Mouse (Mus musculus): ENCODE data around the gene Mfrp.
"Not testable (repeated sequence)": the region's sequence is repeated elsewhere in the genome, so short reads cannot be mapped to it uniquely, and the experiment has no call there.

The Mfrp gene

DNA sequence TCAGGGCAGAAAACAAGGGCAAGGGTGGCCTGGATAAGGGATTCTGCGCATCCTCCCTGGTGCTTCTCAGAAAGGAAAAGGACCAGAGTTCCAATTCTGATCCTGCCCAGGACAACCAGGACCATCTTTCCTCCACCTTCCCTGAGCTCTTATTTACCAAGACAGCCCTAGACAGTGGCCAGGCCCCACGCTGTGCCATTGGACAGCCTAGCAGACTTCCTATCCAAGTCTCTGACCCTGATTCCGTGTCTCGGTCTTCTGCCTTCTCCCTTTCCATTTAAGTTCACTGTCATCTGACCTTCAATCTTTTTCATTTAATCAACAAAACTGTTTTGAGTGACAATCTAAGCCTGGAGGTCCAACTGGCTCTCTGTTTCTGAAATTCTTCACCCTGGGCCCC is 5.1 kb downstream of the Mfrp start:
- no peak for DNase-seq

DNA sequence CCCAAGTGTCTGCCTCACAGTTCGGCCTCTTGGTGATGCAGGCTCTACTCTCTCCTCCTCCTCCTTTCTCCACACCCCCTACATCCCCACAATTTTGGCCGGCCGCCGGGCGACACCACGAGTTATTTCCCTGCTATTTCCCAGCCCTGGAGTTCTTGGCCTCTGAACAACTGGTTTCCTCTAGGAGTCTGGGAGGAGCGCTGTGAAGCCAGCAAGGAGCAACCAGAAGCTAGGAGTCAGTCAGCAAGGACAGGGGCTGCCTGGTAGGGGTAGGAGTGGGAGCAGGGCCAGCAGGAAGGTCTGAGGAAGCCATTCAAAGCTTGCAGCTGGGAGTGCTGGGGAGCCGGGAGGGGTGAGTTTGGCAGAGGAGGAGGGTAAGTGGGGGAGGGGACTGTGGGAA is 5.6 kb downstream of the Mfrp start, which contains the start of gene C1qtnf5:
TSS of gene C1qtnf5 (plus strand) at position 136 of the 400 bp plus-strand sequence.
- DNase-seq, result no peak

DNA sequence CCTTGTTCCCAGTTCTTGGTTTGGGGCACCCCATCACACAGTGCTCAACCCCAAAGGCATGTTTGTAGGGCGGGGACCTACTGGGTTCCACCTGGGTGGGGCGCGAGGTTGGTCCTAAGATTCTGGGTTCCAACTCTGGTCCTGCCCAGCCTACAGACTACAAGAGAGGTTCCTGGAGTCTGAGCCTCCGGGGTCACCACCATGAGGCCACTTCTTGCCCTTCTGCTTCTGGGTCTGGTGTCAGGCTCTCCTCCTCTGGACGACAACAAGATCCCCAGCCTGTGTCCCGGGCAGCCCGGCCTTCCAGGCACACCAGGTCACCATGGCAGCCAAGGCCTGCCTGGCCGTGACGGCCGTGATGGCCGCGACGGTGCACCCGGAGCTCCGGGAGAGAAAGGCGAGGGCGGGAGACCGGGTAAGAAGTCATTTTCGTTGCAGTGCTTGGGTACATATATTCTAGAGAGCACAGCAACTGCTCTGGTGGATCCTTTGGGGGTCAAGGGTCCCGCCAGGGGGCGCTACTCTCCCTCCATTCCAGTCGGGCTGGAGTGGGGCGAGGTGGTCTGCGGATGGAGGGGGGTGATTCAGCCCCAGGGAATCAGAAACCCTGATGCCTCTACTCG is 6.1 kb downstream of the Mfrp start:
- DNase-seq, result no peak

DNA sequence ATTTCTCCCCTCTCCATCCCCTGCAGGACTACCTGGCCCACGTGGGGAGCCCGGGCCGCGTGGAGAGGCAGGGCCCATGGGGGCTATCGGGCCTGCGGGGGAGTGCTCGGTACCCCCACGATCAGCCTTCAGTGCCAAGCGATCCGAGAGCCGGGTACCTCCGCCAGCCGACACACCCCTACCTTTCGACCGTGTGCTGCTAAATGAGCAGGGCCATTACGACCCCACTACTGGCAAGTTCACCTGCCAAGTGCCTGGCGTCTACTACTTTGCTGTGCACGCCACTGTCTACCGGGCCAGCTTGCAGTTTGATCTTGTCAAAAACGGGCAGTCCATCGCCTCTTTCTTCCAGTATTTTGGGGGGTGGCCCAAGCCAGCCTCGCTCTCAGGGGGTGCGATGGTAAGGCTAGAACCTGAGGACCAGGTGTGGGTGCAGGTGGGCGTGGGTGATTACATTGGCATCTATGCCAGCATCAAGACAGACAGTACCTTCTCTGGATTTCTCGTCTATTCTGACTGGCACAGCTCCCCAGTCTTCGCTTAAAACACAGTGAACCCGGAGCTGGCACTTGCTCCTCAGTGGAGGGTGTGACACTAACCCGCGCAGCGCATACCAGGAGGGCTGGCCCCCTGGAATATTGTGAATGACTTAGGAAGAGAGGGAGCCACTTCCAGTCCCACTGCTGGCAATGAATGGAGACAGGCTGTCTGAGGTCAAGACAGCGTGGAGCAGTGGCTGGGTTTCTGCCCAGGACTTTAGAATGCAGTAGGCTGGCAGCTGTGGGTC is 6.9 kb downstream of the Mfrp start:
- DNase-seq, result no peak

DNA sequence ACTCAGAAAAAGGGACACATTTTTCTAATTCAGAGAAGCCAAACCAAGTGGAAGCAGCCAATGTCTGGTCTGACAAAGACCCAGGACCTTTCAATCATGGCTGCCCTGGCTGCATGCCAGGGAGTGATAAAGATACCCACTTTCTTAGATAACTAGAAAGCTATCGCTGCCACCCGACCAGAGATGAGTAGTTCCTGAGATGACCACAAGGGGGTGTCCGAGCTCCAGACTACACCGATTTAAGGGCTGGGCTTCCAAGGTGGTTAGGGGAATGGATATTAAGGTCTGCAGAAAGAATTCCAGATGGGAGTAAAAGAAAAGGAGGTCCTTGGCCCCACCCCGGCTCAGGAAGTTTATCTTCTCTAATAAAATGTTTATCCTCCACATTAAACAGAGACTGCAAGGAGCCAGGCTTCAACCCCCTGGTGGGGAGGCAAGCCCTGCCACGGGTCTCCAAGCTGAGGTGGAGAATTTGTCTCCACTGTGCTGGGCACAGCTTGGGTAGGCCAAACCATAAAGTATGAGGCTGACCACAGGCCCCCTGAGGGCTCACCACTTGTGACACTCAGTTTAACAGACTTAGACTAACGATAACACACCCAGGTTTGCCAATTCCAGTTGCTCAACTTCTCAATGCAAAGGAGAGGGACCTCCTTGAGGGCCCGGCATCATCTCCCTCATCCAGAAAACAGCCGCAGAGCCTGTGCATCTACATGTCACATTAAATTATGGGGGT is 8.0 kb downstream of the Mfrp start:
- peak; percentile 85 to 86 for DNase-seq

DNA sequence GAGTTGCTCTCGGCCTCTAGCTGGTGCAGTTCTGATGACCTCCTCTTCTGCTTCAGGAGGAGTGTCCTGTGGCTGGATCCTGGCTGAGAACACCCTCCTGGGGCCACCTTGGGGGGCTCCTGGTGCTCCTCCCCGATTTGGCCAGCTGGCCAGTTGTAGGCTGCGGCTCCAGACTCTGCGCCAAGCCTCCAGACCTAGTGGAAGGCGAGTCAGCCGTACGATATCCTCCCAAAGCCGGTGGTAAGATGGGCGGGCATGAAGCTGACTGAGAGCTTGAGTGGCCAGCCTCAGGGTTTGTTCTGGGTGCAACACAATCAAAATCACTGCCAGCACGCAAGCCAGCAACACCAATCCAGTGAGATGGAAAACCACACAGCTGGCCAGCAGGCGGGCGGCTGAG is 10.4 kb downstream of the Mfrp start:
- not testable (repeated sequence) for DNase-seq

DNA sequence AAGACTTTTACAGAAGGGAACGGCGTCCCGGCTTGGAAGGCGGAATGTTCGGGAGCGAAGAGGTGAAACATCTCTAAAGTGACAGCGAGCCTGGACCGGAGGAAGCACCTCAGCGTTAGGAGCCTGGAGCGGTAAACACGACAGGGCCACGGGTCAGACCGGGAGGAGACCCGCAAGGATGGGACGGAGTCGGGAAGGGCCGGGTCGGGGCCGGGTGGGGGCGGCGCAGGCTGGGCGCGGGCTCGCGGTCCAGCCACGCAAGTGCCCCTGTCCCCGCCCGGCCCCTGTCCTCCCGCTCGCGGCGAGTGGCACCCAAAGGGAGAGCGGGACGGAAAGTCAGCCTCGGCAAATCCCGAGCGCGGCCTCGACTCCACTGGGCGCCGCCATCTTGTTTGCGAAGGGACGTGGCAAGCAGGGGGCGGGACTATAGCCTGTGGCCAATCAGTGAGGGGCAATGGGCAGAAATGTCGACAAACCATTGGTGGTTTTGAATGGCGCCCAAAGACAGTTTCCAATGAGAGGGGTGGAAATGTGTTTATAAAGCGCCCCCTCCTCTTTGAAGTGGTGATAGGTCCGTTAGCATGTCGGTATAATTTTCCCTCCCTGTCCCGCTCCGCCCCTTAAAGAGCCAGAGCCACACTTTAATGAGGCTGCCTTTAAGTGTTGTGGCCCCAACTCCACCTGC is 11.7 kb downstream of the Mfrp start, which contains the start of the genes Gm49380 and Rnf26:
TSS of gene Gm49380 (minus strand) at position 396 of the 685 bp plus-strand sequence.
TSS of gene Rnf26 (minus strand) at position 413 of the 685 bp plus-strand sequence.
- peak; percentile 92 to 94 for DNase-seq

DNA sequence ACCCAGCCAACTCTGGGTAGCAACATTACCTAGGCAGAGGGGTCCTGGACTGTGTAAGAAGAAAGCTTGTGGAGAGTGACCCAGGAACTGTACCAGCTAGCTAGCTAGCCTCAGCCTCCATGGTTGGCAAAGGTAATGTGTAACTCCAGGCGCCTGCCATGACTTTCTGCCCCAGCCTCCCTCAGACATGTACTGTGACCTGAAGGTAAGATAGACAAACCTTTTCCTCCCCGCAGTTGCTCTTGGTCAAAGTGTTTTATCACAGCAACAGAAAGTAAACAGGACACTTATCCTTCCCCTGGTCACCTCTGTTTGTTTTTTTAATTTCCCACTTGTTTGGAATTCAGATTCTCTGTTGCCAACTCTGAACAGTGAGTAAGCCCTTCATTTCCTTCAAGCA is 12.9 kb downstream of the Mfrp start:
- DNase-seq, result no peak

DNA sequence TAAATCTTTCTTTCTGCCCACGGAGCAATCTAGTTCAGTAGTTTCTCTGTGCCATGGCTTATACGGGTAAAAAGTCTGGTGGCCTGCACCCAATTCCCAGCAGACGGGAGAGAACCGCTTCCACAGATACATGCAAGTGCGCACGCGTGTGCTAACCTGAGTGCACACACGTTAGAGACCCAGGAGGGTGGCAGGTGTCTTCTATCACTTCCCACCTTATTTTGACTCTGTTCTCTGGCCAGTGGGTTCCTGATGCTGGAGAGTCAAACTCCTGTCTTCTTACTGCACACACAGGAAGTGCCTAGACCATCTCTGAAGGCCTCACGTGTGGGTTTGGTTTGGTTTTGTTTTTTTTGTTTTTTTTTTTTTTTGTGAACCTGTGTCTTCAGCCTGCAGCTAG is 14.1 kb downstream of the Mfrp start:
- DNase-seq, result no peak

DNA sequence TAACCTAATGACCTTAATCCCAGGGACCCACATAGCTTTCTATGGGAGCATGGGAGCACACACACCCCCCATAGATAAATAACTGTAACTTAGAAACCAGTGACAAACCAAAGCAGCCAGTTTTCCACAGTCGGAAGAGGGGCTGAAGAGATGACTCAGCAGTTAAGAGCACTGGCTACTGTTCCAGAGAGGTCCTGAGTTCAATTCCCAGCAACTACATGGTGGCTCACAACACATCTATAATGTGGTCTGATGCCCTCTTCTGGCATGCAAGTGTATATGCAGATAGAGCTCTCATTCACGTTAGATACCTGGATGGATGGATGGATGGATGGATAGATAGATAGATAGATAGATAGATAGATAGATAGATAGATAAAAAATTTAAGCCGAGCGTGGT is 14.7 kb downstream of the Mfrp start:
- no peak for DNase-seq

DNA sequence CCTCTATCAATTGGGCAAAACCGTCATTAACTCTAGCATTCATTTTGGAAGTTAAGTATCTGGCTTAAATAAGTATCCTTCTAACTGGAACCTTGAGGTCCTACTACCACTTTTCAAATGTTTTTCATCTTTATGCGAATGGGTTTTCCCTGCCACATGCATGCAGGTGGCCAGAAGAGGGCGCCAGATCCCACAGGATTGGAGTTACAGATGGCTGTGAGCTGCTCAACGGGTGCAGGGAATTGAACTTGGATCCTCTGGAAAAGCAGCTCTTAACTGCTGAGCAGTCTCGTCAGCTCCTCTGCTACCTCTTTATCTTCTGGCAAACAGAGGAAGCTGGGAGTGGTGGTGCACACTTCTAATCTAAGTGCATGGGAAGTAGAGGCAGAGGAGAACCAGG is 17.5 kb downstream of the Mfrp start:
- peak; percentile 70 to 72 for DNase-seq

DNA sequence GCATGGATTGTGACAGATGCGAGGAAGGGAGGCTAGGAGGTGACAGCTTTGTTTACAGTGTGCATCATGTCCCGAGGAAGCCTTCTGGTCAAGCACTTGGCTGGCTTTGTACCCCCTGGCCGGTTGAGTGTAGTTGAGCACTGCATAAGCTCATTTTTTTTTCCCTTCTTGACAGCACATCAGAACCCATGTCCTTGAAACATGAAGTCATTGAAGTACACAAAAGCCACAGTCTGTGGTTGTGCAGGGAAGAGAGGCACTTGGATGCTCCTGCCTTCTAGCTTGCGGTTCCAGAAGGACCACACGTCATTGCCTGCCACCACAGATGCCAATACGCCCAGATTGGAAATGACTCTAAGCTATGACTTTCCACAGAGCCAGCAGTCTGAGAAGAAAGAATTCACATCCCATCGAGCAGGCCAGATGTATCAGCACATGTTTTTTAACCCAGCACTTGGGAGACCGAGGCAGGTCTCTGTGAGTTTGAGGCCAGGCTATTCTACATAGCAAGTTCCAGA is 18.5 kb downstream of the Mfrp start:
- DNase-seq, result no peak

DNA sequence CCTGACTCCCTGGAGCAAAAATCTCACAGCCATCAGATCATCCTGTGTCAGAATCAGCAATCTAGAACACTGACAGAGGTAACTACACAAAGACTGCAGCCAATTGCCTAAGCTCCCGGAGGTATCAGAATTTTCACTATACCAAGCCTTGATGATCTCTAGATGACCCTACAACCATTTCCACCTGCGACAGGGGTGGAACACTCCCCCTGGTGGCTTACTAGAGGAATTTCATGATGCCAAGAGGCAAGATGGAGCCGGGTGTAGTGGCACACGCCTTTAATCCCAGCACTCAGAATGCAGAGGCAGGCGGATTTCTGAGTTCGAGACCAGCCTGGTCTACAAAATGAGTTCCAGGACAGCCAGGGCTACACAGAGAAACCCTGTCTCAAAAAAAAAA is 22.8 kb downstream of the Mfrp start:
- DNase-seq, result peak; percentile 29 to 44

DNA sequence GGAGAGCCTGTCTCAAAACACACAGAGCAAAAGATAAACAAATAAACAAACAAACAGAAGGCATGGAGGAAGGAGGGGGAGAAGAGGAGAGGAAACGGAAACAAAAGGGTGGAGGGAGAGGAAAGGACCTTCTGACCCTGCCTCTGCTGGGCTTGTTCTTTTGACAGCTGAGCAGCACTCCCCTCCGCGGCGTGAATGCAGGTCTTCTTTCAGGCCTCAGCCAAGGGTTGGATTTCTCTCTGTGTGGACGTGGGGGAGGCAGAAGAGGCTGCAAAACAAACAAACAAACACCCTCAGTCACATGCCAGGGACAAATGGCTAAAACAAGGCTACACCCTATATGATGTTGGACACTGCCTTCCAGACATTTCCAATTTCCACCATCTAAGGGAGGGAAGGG is 23.5 kb downstream of the Mfrp start:
- no peak for DNase-seq

DNA sequence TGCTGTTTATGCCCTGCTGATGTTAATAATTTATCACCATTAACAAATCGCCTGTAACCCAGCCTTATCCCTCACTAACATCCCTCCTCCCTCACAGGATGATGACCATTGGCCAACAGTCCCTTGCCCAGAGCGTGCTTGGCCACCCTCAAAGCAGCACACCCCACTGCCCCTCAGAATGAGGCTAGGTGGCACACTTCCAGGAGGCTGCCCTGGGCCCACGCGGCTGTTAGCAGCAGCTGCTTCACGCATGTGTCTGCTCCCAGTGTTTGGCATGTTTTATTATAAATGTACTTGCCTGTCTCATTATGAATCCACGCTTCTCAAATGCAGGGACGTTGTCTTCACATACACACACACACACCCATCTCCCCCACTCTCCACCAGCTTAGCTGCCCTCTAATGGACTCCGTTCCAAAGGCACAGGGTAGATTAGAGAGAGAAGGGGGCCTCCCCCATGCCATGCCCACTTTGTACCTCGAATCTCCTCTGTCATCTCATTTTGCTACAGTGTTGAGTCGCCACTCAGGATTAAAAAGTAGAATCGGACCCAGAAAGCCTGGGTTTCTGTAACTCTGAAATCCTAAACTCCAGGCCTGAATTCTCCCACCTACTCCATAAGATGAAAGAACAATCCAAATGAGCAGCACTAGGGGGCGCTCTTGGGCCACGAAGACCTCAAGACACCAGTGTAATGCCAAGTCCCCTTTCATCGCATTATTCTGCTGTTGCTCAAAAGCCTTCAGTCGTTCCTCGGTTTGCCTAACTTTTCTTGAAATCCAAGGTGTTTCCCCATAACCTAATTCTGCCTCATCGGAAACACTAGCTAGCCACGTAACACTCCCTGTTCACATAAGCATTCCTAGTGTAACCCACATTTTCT is 24.3 kb downstream of the Mfrp start:
- peak; percentile 89 to 90 for DNase-seq

DNA sequence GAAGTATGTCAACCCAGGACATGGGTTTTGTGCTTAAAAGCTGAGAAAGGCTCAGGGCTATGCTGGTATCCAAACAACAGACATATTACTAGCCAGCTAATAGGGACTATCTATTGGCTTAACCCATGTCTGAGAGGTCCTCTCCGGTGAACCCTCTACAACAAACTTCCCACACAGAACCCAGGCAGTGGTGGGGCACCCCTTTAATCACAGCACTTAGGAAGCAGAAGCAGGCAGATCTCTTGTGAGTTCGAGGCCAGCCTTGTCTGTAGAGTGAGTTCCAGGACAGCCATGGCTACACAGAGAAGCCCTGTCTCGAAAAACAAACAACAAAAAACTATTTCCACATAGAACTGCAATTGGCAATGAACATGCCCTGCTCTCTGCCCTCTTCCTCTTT is 25.2 kb downstream of the Mfrp start:
- DNase-seq, result no peak

DNA sequence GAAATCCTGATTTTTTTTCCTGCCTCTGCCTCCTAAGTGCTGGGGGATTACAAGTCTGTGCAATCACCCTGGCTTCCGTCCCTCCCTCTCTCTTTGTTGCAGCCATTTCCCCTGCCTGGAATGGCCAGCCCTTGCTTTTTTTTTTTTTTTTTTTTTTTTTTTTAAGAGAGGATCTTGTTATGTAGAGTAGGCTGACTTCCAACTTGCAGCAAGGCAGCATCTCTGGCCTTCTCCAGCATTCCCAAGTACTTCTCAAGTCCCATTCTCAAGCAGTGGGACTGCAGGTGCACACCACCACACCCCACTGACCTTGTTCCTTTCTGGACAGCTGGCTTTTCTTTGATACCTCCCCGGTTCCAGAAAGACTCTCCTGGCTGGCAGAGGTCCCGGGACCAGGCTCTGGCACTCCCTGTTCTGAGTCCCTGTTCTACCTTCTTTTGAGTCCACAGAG is 25.8 kb downstream of the Mfrp start:
- no peak for DNase-seq

DNA sequence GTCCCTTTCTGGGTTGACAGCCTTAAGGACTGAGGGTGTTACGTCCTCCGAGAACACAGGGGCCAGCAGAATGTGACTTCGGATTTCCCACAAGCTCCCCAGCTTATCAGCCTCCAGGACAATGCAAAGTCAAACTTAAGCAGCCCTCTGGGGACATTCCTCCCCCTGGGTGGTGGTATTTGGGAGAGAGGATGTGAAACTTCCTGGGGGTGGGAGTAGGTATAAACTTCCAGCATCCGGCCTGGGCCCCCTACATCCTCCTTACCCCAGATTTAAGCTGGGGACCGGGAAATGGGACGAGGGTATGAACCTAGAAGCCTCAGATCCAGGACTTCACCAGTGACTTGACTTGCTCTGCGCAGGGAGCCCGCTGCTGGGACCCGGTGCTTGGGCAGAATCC is 28.1 kb downstream of the Mfrp start:
- no peak for DNase-seq

DNA sequence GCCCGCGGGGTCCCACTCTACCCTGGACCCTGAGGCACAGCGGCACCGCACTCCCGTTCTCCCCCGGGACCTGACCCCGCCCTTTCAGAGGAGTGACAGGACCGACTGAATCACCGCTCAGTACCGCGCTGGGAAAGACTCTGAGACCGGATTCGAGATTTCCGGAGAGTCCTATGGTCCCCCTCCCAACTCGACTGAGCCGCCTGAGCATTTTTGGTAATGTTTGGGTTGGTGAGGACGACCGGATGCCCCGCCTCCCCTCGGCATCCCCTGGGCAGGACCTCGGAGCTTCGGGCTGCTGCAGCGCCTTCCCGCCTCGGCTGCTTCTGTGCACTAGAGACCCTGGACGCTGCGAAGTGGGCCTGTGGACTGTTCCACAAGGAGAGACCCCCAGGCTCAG is 28.5 kb downstream of the Mfrp start:
- DNase-seq, result peak; percentile 73 to 76

DNA sequence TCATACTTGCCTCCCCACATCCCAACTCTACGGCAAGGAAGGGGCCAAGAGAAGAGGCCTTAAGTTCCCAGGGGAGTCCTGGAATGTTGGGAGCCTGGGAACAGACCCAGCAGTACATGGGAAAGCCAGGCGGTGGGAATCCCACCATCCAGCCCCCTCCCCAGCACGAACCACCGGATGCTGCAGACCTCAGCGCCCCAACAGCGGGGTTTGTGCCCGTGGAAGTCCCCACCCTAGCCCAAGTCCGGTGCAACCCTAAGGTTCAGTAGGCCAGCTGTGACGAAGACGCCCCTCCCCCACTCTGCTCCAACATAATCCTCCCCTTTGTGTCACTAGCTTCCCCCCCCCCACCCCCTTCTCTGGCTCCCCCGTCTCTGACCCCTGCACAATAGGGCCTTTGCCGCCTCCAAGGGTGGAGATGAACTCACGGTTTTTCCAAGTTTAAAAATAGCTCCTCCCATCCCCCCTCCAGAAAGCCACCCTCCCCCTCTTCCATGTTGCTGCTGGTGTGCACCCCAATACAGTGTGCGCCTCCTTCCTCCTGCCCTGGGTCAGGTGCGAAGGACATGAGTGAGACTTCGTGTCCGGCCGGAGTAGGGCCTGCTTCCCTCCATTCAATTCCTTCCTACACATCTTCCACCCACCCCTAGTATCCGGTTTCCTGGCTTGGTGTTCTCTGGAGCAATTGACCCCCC is 29.2 kb downstream of the Mfrp start:
- peak; percentile 21 to 28 for DNase-seq

DNA sequence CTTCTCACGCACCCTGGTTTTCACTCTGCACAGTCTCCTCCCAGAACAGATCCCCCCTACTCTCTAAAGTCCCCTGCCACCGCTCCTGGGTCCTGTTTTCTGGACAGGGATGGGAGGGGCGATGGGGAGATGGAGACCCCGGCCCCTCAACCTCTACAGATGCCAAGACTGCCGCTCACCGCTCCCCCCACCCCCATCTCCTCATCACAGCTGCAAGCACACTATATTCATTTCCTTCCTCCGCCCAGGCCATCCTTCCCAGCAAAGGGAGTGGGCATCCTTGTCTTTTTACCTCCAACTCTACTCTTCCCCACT is 29.7 kb downstream of the Mfrp start:
- no peak for DNase-seq
